Mouse (Mus musculus) CH12.LX (cell line): ENCODE measurements around the gene Ets2. TPM values are rescaled to one million over a fixed set of nuclear protein-coding genes. Genes with fewer than 3 reads are reported as not detected.
A peak's percentile ranks its signal among the peaks of the same experiment; 100 is the strongest.

Source experiments
- DNase-seq: peaks from one replicate; pipeline ENCODE4 v3.0.0-alpha.2; 2013; ENCODE audit errors: extremely low read depth
- H3K27ac ChIP-seq: 2 replicates; pipeline ENCODE4 v1.5.1; 2012; ENCODE audit warnings: low read depth, mild to moderate bottlenecking, control low read depth, moderate library complexity; ENCODE audit not compliant: insufficient read depth
- H3K27me3 ChIP-seq: replicated peaks from 2 replicates; pipeline ENCODE3; 2012; ENCODE audit warnings: inconsistent platforms
- H3K36me3 ChIP-seq, 2 experiments: replicated peaks in 1 of 2; 2 replicates each; pipeline versions ENCODE3 to v1.6.1; 2012; ENCODE audit warnings: inconsistent platforms in 1 of 2, low read length in 1 of 2, mild to moderate bottlenecking in 1 of 2, mixed read lengths in 1 of 2, moderate library complexity in 1 of 2; ENCODE audit not compliant: control insufficient read depth in 1 of 2, insufficient read depth in 1 of 2
- H3K4me1 ChIP-seq, 2 experiments: 2 replicates each; pipeline ENCODE4 v1.6.1; 2012; ENCODE audit warnings: inconsistent platforms in 1 of 2, moderate library complexity in 1 of 2; ENCODE audit not compliant: insufficient read depth in 2 of 2, control insufficient read depth in 1 of 2
- H3K4me2 ChIP-seq: 2 replicates; pipeline ENCODE4 v1.6.1; 2012; ENCODE audit warnings: low read depth, mild to moderate bottlenecking, control low read depth; ENCODE audit not compliant: poor library complexity, insufficient read depth, severe bottlenecking
- H3K4me3 ChIP-seq, 3 experiments: fragments of 150-350 bp in 1 of 3; sonication (generic) in 1 of 3; replicated peaks in 1 of 3; 2 replicates each; pipeline versions ENCODE3 to v1.5.1; 2011 to 2012; ENCODE audit warnings: low read depth in 2 of 3, low read length in 2 of 3, mild to moderate bottlenecking in 2 of 3, moderate library complexity in 2 of 3, control low read depth in 1 of 3, improper control_type of control experiment in 1 of 3, inconsistent platforms in 1 of 3, mixed read lengths in 1 of 3; ENCODE audit not compliant: poor library complexity in 1 of 3
- H3K79me2 ChIP-seq: replicated peaks from 2 replicates; pipeline ENCODE4 v1.6.1; 2012; ENCODE audit warnings: mild to moderate bottlenecking, moderate library complexity; ENCODE audit not compliant: control insufficient read depth, poor library complexity, insufficient read depth, severe bottlenecking; ENCODE audit errors: extremely low read depth
- H3K9ac ChIP-seq: 2 replicates; pipeline ENCODE4 v1.6.1; 2012; ENCODE audit warnings: low read depth, mild to moderate bottlenecking, control low read depth, moderate library complexity; ENCODE audit not compliant: insufficient read depth
- H3K9me3 ChIP-seq: replicated peaks from 2 replicates; pipeline ENCODE3; 2012; ENCODE audit warnings: low read length, inconsistent platforms, mixed read lengths
- BHLHE40 ChIP-seq: IDR thresholded peaks from 2 replicates; pipeline ENCODE4 v1.6.1; 2011; ENCODE audit warnings: mild to moderate bottlenecking, low read depth, low read length, improper control_type of control experiment
- CHD1 ChIP-seq: IDR thresholded peaks from 2 replicates; pipeline ENCODE4 v1.6.1; 2012; ENCODE audit warnings: low read depth, low read length, improper control_type of control experiment, inconsistent platforms
- CHD2 ChIP-seq: IDR thresholded peaks from 2 replicates; pipeline ENCODE4 v1.6.1; 2011; ENCODE audit warnings: low read length, improper control_type of control experiment
- CTCF ChIP-seq, 2 experiments: IDR thresholded peaks in 1 of 2; conservative IDR thresholded peaks in 1 of 2; 2 replicates each; pipeline ENCODE4 v1.5.1; 2011 to 2012; ENCODE audit warnings: low read depth in 2 of 2, low read length in 2 of 2, improper control_type of control experiment in 1 of 2, inconsistent platforms in 1 of 2, mild to moderate bottlenecking in 1 of 2, moderate library complexity in 1 of 2
- ELF1 ChIP-seq: IDR thresholded peaks from 2 replicates; pipeline ENCODE4 v1.6.1; 2014; ENCODE audit warnings: low read depth, mild to moderate bottlenecking, inconsistent platforms, low read length, improper control_type of control experiment
- ETS1 ChIP-seq: conservative IDR thresholded peaks from 2 replicates; pipeline ENCODE4 v1.6.1; 2012; ENCODE audit warnings: low read depth, mild to moderate bottlenecking, inconsistent platforms, low read length, improper control_type of control experiment, moderate library complexity
- GABPA ChIP-seq: IDR thresholded peaks from 2 replicates; pipeline ENCODE4 v1.6.1; 2012; ENCODE audit warnings: low read depth, low read length, improper control_type of control experiment, inconsistent platforms; ENCODE audit not compliant: insufficient replicate concordance
- HCFC1 ChIP-seq: IDR thresholded peaks from 2 replicates; pipeline ENCODE4 v1.6.1; 2012; ENCODE audit warnings: low read depth, mild to moderate bottlenecking, inconsistent platforms, low read length, improper control_type of control experiment
- IRF4 ChIP-seq: IDR thresholded peaks from 2 replicates; pipeline ENCODE4 v1.6.1; 2014; ENCODE audit warnings: low read depth, mild to moderate bottlenecking, inconsistent platforms, low read length, improper control_type of control experiment
- JUN ChIP-seq: IDR thresholded peaks from 2 replicates; pipeline ENCODE4 v1.6.1; 2011; ENCODE audit warnings: low read depth, mild to moderate bottlenecking, low read length, improper control_type of control experiment, moderate library complexity; ENCODE audit not compliant: insufficient read depth
- JUND ChIP-seq: conservative IDR thresholded peaks from 2 replicates; pipeline ENCODE4 v1.6.1; 2011; ENCODE audit warnings: low read depth, low read length, improper control_type of control experiment
- KAT2A ChIP-seq: IDR thresholded peaks from 2 replicates; pipeline ENCODE4 v1.6.1; 2012; ENCODE audit warnings: low read length, improper control_type of control experiment, inconsistent platforms; ENCODE audit not compliant: insufficient replicate concordance
- MAZ ChIP-seq: IDR thresholded peaks from 2 replicates; pipeline ENCODE4 v1.6.1; 2012; ENCODE audit warnings: low read depth, mild to moderate bottlenecking, inconsistent platforms, low read length, improper control_type of control experiment, moderate library complexity
- MEF2A ChIP-seq: IDR thresholded peaks from 2 replicates; pipeline ENCODE4 v1.6.1; 2014; ENCODE audit warnings: low read depth, mild to moderate bottlenecking, inconsistent platforms, low read length, improper control_type of control experiment, borderline replicate concordance
- MXI1 ChIP-seq: IDR thresholded peaks from 2 replicates; pipeline ENCODE4 v1.6.1; 2011; ENCODE audit warnings: mild to moderate bottlenecking, low read depth, low read length, improper control_type of control experiment
- MYC ChIP-seq: IDR thresholded peaks from 2 replicates; pipeline ENCODE4 v1.6.1; 2011; ENCODE audit warnings: low read depth, mild to moderate bottlenecking, improper control_type of control experiment, low read length
- NELFE ChIP-seq: IDR thresholded peaks from 2 replicates; pipeline ENCODE4 v1.6.1; 2011; ENCODE audit warnings: low read depth, low read length, improper control_type of control experiment
- PAX5 ChIP-seq: IDR thresholded peaks from 2 replicates; pipeline ENCODE4 v1.6.1; 2012; ENCODE audit warnings: low read length, inconsistent platforms, mixed read lengths
- RAD21 ChIP-seq: IDR thresholded peaks from 2 replicates; pipeline ENCODE4 v1.6.1; 2011; ENCODE audit warnings: low read depth, mild to moderate bottlenecking, low read length, improper control_type of control experiment, moderate library complexity
- SMC3 ChIP-seq: IDR thresholded peaks from 2 replicates; pipeline ENCODE4 v1.6.1; 2011; ENCODE audit warnings: low read depth, low read length, improper control_type of control experiment
- TBP ChIP-seq: conservative IDR thresholded peaks from 2 replicates; pipeline ENCODE4 v1.6.1; 2011; ENCODE audit warnings: low read depth, low read length, improper control_type of control experiment
- UBTF ChIP-seq: IDR thresholded peaks from 2 replicates; pipeline ENCODE4 v1.6.1; 2012; ENCODE audit warnings: low read depth, mild to moderate bottlenecking, inconsistent platforms, low read length, improper control_type of control experiment, moderate library complexity
- USF1 ChIP-seq: IDR thresholded peaks from 2 replicates; pipeline ENCODE4 v1.6.1; 2014; ENCODE audit warnings: low read depth, mild to moderate bottlenecking, inconsistent platforms, low read length, improper control_type of control experiment
- USF2 ChIP-seq: conservative IDR thresholded peaks from 2 replicates; pipeline ENCODE4 v1.6.1; 2011; ENCODE audit warnings: low read depth, low read length, improper control_type of control experiment
- ZC3H11A ChIP-seq: IDR thresholded peaks from 2 replicates; pipeline ENCODE4 v1.6.1; 2012; ENCODE audit warnings: low read depth, mild to moderate bottlenecking, inconsistent platforms, low read length, improper control_type of control experiment
- ZKSCAN1 ChIP-seq: IDR thresholded peaks from 2 replicates; pipeline ENCODE4 v1.6.1; 2012; ENCODE audit warnings: low read depth, inconsistent platforms, low read length, improper control_type of control experiment, borderline replicate concordance
- ZMIZ1 ChIP-seq: IDR thresholded peaks from 2 replicates; pipeline ENCODE4 v1.6.1; 2012; ENCODE audit warnings: low read depth, mild to moderate bottlenecking, inconsistent platforms, low read length, improper control_type of control experiment
- ZNF384 ChIP-seq: IDR thresholded peaks from 2 replicates; pipeline ENCODE4 v1.6.1; 2012; ENCODE audit warnings: low read depth, low read length, improper control_type of control experiment, inconsistent platforms
- dilution Hi-C: fragments of 300-500 bp; cut with MboI; formaldehyde crosslinking; loops from 2 replicates; pipeline ENCODE4 v1.14.3; 2020; ENCODE audit warnings: low sequenced_read_pairs; ENCODE audit not compliant: extremely low pct_unique_long_range_greater_than_20kb, extremely low pct_ligation_motif_present
- in situ Hi-C: fragments of 300-500 bp; cut with MboI; formaldehyde crosslinking; loops from 3 replicates; pipeline ENCODE4 v1.14.3; 2019; ENCODE audit warnings: low sequenced_read_pairs, low pct_ligation_motif_present, low pct_unique_long_range_greater_than_20kb, mixed read lengths
- polyA plus RNA-seq: library from polyadenylated mRNA; unstranded; fragments of >175 nt; gene quantifications from 2 replicates; pipeline ENCODE4 v1.2.1, GENCODE M21; 2012; ENCODE audit warnings: low read depth; ENCODE audit not compliant: insufficient read length
- total RNA-seq, 2 experiments: library from RNA; depleted of rRNA; stranded (reverse); fragments of 300-350 nt in 1 of 2; fragments of >200 nt in 1 of 2; gene quantifications; 2 replicates each; pipeline ENCODE4 v1.2.3; 2012 to 2014

The Ets2 gene
- total and polyA plus RNA-seq, 3 experiments, result 42.0 to 51.2 (median 43.2) TPM

GRCm38 (mm10) chr16:95726802-95727201, 24.9 kb downstream of the Ets2 start:
- Histone ChIP-seq H3K4me1 (peaks cover 23 to 64% of the 10 kb centered on the region in 2 experiments), H3K9ac (no peak overlapping the region), H3K27ac (peak overlapping the region; percentile 66), H3K4me2 (no peak overlapping the region), H3K4me3 (peak overlapping the region in 1 of 3 experiments; percentile 4), H3K79me2 (no peaks in the 10 kb centered on the region), H3K36me3 (no peaks in the 10 kb centered on the region)
- DNase-seq, result no peak
- TF ChIP-seq CHD1 (no peak), ELF1 (peak; percentile 66), GABPA (no peak)
- TF ChIP-seq, all 38 proteins: peak for 1
- Histone ChIP-seq H3K27me3 (peaks cover 1% of the 10 kb centered on the region), H3K9me3 (peaks cover 6% of the 10 kb centered on the region)
- in situ Hi-C loops, result no loop called here
- dilution Hi-C loops, result no loop called here

GRCm38 (mm10) chr16:95728453-95729435, 26.9 kb downstream of the Ets2 start:
- Histone ChIP-seq H3K9me3 (peaks cover 16% of the 10 kb centered on the region), H3K36me3 (no peaks in the 10 kb centered on the region), H3K27me3 (peaks cover 1% of the 10 kb centered on the region), H3K4me3 (no peak overlapping the region), H3K4me2 (peak overlapping the region; percentile 53), H3K4me1 (peaks cover 31 to 82% of the 10 kb centered on the region in 2 experiments), H3K27ac (peak overlapping the region; percentile 96), H3K79me2 (no peaks in the 10 kb centered on the region), H3K9ac (peak overlapping the region; percentile 58)
- in situ Hi-C loops (no loop called here), dilution Hi-C loops (no loop called here)
- peak; percentile 100 for DNase-seq
- TF ChIP-seq UBTF, result no peak
- TF ChIP-seq BHLHE40, result peak; percentile 98
- peak; percentile 96 for TF ChIP-seq MEF2A
- peak; percentile 84 for TF ChIP-seq USF1
- peak; percentile 81 for TF ChIP-seq USF2
- TF ChIP-seq MXI1, result peak; percentile 61
- no peak for TF ChIP-seq CTCF (conservative IDR thresholded peaks at IDR 0.05 in 1 of 2, IDR thresholded peaks at IDR 0.05 in 1 of 2; ENCODE audit: low read depth in 2 of 2, low read length in 2 of 2)
- peak; percentile 68 for TF ChIP-seq CHD2
- peak; percentile 55 for TF ChIP-seq HCFC1
- TF ChIP-seq JUND, result peak; percentile 45; the same call in 1 of the 2 replicates
- 0 out of 2 replicates have a peak, but pooled peaks have one; percentile 55 for TF ChIP-seq TBP
- TF ChIP-seq JUN, result peak; percentile 92
- TF ChIP-seq ETS1, result peak; percentile 99
- TF ChIP-seq CHD1, result no peak
- TF ChIP-seq KAT2A, result 0 out of 2 replicates have a peak, but pooled peaks have one; percentile 53
- no peak for TF ChIP-seq PAX5
- peak; percentile 94; the same call in 1 of the 2 replicates for TF ChIP-seq MYC
- TF ChIP-seq SMC3, result no peak; the same call in none of the 2 replicates
- peak; percentile 56; the same call in 1 of the 2 replicates for TF ChIP-seq ZNF384
- no peak; the same call in 1 of the 2 replicates for TF ChIP-seq NELFE
- TF ChIP-seq ZKSCAN1, result no peak
- peak; percentile 12 for TF ChIP-seq RAD21
- peak; percentile 99 for TF ChIP-seq IRF4
- TF ChIP-seq ELF1, result peak; percentile 37; the same call in 1 of the 2 replicates
- no peak for TF ChIP-seq ZMIZ1
- TF ChIP-seq MAZ, result peak; percentile 69
- peak; percentile 36 for TF ChIP-seq GABPA
- TF ChIP-seq ZC3H11A, result no peak
